Mouse (Mus musculus) cerebellum, postnatal 14 days (tissue): ENCODE data around the gene Irak1bp1.

ENCODE experiments used
- DNase-seq, 2 experiments: peaks; one replicate each; pipeline ENCODE4 v3.0.0; 2021; ENCODE audit warnings: mixed read lengths in 2 of 2

The Irak1bp1 gene

GRCm38 (mm10) chr9:82884177-82884576, 54.8 kb downstream of the Irak1bp1 start:
- peak in 1 of 2 experiments; percentile 23 for DNase-seq

- DNase-seq = no peak
Observed at GRCm38 (mm10) chr9:82888645-82889044, 59.3 kb downstream of the Irak1bp1 start.
